Mouse (Mus musculus) heart, postnatal 36 days (tissue): ENCODE measurements around the gene Spi1. TPM values are rescaled to one million over a fixed set of nuclear protein-coding genes. Genes with fewer than 3 reads are reported as not detected.

Source experiments
- DNase-seq, 2 experiments: peaks; one replicate each; pipeline ENCODE4 v3.0.0; 2021 to 2022
- intact Hi-C: fragments of 180-260 bp; cut with DNase I; formaldehyde crosslinking; loops from one replicate; pipeline ENCODE4 v1.15.1; 2025
- total RNA-seq, 2 experiments: library from RNA; stranded (reverse); gene quantifications; 2 replicates each; pipeline ENCODE4 v1.2.3; 2021

Spi1 gene
- total RNA-seq, 2 experiments from 2014 or later: 4.2 to 6.2 TPM

GRCm38 (mm10) chr2:91160591-91160990 lies 78.4 kb downstream of the Spi1 start:
- intact Hi-C loops: no loop called here

GRCm38 (mm10) chr2:91162952-91163351 lies 80.8 kb downstream of the Spi1 start:
- intact Hi-C loops: no loop called here

More at GRCm38 (mm10) chr2:91160591-91160990, 78.4 kb downstream of the Spi1 start:
- no peak for DNase-seq

GRCm38 (mm10) chr2:91163532-91163931 lies 81.3 kb downstream of the Spi1 start:
- intact Hi-C loops: no loop called here

More at GRCm38 (mm10) chr2:91162952-91163351, 80.8 kb downstream of the Spi1 start:
- DNase-seq: no peak

GRCm38 (mm10) chr2:91164991-91165390 lies 82.8 kb downstream of the Spi1 start:
- DNase-seq: no peak
- intact Hi-C loops: no loop called here

More at GRCm38 (mm10) chr2:91163532-91163931, 81.3 kb downstream of the Spi1 start:
- no peak for DNase-seq

Other genes starting within 250 kb of the Spi1 start
- gene Mtch2, start 235.2 kb upstream of the Spi1 start, total RNA-seq: 100 to 1,000 TPM; 194 to 211 TPM
- gene C1qtnf4, start 196.5 kb upstream of the Spi1 start, total RNA-seq: 1 to 10 TPM; 2.6 to 5.1 TPM
- gene Kbtbd4, start 177.7 kb upstream of the Spi1 start, total RNA-seq: 10 to 100 TPM; 22.1 to 23.8 TPM
- 100 to 1,000 TPM; 797 to 891 TPM for gene Ndufs3, start 177.6 kb upstream of the Spi1 start, total RNA-seq
- gene Celf1, start 142.0 kb upstream of the Spi1 start, total RNA-seq: 10 to 100 TPM; 72.6 to 75.3 TPM
- gene Rapsn, start 46.8 kb upstream of the Spi1 start, total RNA-seq: 10 to 100 TPM; 16.9 to 17.8 TPM
- 100 to 1,000 TPM; 211 to 237 TPM for gene Psmc3, start 28.4 kb upstream of the Spi1 start, total RNA-seq
- gene Slc39a13, start 12.0 kb upstream of the Spi1 start, total RNA-seq: 10 to 100 TPM; 21.7 to 24.2 TPM
- gene Mybpc3, start 35.8 kb downstream of the Spi1 start, total RNA-seq: 1,000 to 10,000 TPM; 1,434 to 1,723 TPM
- 1 to 10 TPM; 5.8 to 6.6 TPM for gene Madd, start 101.4 kb downstream of the Spi1 start, total RNA-seq
- gene Nr1h3, start 120.4 kb downstream of the Spi1 start, total RNA-seq: 10 to 100 TPM; 17.3 TPM
- gene Acp2, start 120.5 kb downstream of the Spi1 start, total RNA-seq: 10 to 100 TPM; 18.0 to 19.5 TPM
- gene Ddb2, start 154.6 kb downstream of the Spi1 start, total RNA-seq: 1 to 10 TPM; 3.0 to 3.9 TPM
- gene Pacsin3, start 173.6 kb downstream of the Spi1 start, total RNA-seq: 100 to 1,000 TPM; 150 to 151 TPM
- gene Arfgap2, start 182.6 kb downstream of the Spi1 start, total RNA-seq: 10 to 100 TPM; 57.1 to 60.9 TPM